9 mouse cellular contexts compared by ENCODE assay signal in the genomic region with DNA sequence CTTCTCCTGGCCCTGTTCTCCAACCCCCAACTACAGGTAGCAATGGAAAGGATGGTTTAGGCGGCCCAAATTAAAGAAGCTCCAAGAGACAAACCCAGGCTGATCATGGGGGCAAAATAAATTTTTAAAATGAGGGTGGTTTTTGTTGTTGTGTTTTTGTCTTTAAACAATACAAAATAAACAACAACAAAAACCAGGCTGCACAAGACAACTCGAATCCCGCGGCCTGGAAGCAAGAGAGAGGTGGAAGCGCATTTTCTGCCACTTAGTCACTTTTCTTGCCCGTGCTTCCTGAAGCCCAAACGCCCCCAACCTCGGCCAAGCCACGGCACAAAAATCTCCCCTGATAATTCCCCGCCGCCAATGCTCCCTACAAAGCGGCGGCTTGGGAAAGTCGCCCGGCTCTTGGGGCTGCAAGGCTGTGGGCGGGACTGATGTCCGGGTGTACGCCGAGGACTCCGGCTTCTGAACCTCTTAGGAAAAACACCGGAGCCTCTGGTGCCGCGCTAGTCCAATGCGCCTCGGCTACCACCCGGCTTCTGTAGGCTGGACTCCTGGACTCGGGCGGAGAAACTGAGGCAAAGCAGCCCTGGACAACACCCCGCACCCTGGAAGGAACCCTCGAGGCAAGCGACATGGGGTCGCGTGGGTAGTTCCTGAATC. TPM values are rescaled to one million over a fixed set of nuclear protein-coding genes. Genes with fewer than 3 reads are reported as not detected.
DNase-seq lines count a peak whose midpoint lies in the region; ATAC-seq and TF ChIP-seq lines count a peak whose summit lies in the region.
"Had no signal": no experiment of that assay in that cellular context is flagged by ENCODE, and none has a peak within 500 bp of the region (broad histone marks: within the 10 kb centered on the region; RNA-seq: fewer than 3 reads in every experiment).

No protein-coding gene starts in this region.

- no peak for ATAC-seq in hindbrain, embryonic 14.5 days (ENCODE audit: low FRiP score)
- ATAC-seq in midbrain, postnatal 0 days (ENCODE audit: low FRiP score): no peak

- H3K4me1 ChIP-seq in hindbrain, embryonic 14.5 days (replicated peaks; ENCODE audit: control insufficient read depth, insufficient read depth, low read length): peaks cover 40% of the 10 kb centered on the region
- H3K4me1 ChIP-seq in midbrain, postnatal 0 days (ENCODE audit: insufficient read depth, low read length): 0 out of 2 replicates have a peak, but pooled peaks cover 3% of the 10 kb centered on the region

- no peak overlapping the region for H3K27ac ChIP-seq in hindbrain, embryonic 14.5 days
- H3K27ac ChIP-seq in midbrain, postnatal 0 days (ENCODE audit: low read depth, low read length): 0 out of 2 replicates have a peak overlapping the region, but pooled peaks have one; percentile 38
- H3K27ac ChIP-seq: macrophage had no signal

- H3K36me3 ChIP-seq in hindbrain, embryonic 14.5 days (replicated peaks; ENCODE audit: control insufficient read depth, insufficient read depth): no peaks in the 10 kb centered on the region
- H3K36me3 ChIP-seq in midbrain, postnatal 0 days (ENCODE audit: insufficient read depth, low read length): no peaks in the 10 kb centered on the region

- peak overlapping the region; percentile 45 for H3K4me2 ChIP-seq in hindbrain, embryonic 14.5 days (replicated peaks)
- peak overlapping the region; percentile 32 for H3K4me2 ChIP-seq in midbrain, postnatal 0 days (ENCODE audit: low read depth, low read length, poor library complexity, severe bottlenecking)

- peaks cover 93% of the 10 kb centered on the region for H3K27me3 ChIP-seq in hindbrain, embryonic 14.5 days (ENCODE audit: control insufficient read depth, insufficient read depth, low read length)
- peaks cover 67% of the 10 kb centered on the region for H3K27me3 ChIP-seq in midbrain, postnatal 0 days (ENCODE audit: insufficient read depth, low read length)

- DNase-seq in adrenal gland, adult 2 months: peak; percentile 49
- DNase-seq in adrenal gland, postnatal 4 days (ENCODE audit: low spot score in 2 of 2): no peak
- peak; percentile 38 for DNase-seq in right cerebral cortex, postnatal 25 days
- DNase-seq in right cerebral cortex, postnatal 36 days (ENCODE audit: low spot score in 2 of 2): no peak
- DNase-seq in hindbrain, embryonic 14.5 days (ENCODE audit: low spot score): no peak
- no peak for DNase-seq in midbrain, postnatal 0 days (ENCODE audit: low spot score)
- DNase-seq in liver: no peak
- no peak for DNase-seq in left cerebral cortex, postnatal 4 days

- H3K9ac ChIP-seq in hindbrain, embryonic 14.5 days: peak overlapping the region; percentile 51
- H3K9ac ChIP-seq in midbrain, postnatal 0 days (replicated peaks; ENCODE audit: low read length, poor library complexity, severe bottlenecking): no peak overlapping the region

- intact Hi-C loops in left cerebral cortex, postnatal 4 days (cut with DNase I): no loop called here

- 3% methylated on average over 33 of the region's 33 CpGs for WGBS in hindbrain, embryonic 14.5 days
- WGBS in midbrain, postnatal 0 days: 2% methylated on average over 33 of the region's 33 CpGs

- TF ChIP-seq CTCF in midbrain, postnatal 0 days (IDR thresholded peaks at IDR 0.05): no peak

- H3K9me3 ChIP-seq in hindbrain, embryonic 14.5 days (ENCODE audit: control insufficient read depth, low read length): no peaks in the 10 kb centered on the region
- H3K9me3 ChIP-seq in midbrain, postnatal 0 days (ENCODE audit: low read length): no peaks in the 10 kb centered on the region

- H3K4me3 ChIP-seq in hindbrain, embryonic 14.5 days (replicated peaks; ENCODE audit: low read length): peak overlapping the region; percentile 16
- 0 out of 2 replicates have a peak overlapping the region, but pooled peaks have one; percentile 12 for H3K4me3 ChIP-seq in midbrain, postnatal 0 days (ENCODE audit: low read depth, low read length)

RNA-seq across cellular contexts. Expression of a gene that starts 16.1 kb away (rescaled TPM):
- 100 to 1,000 TPM in 1 of 2 experiments, 10 to 100 TPM in 1; 91.3 to 113 TPM for total RNA-seq in adrenal gland, adult 2 months (2021)
- 47.0 and 59.9 TPM in 2 replicates for polyA plus RNA-seq in adrenal gland, adult 2 months (2012; rRNA removed)
- 100 to 1,000 TPM; 134 to 137 TPM for total RNA-seq in adrenal gland, postnatal 4 days (2021)
- polyA plus RNA-seq in hindbrain, embryonic 14.5 days (2014; fragmentation: Nextera tagmentation; extraction: Ambion mirVana): 78.8 and 82.4 TPM in 2 replicates
- total RNA-seq in midbrain, postnatal 0 days (2014; rRNA removed): 40.1 and 62.5 TPM in 2 replicates
- 41.7 and 53.7 TPM in 2 replicates for polyA plus RNA-seq in midbrain, postnatal 0 days (2015; fragmentation: Nextera tagmentation; extraction: Ambion mirVana)
- 100 to 1,000 TPM; 674 to 782 TPM for total RNA-seq in left cerebral cortex, postnatal 4 days (2021)

RNA-seq across cellular contexts. Expression of a gene that starts 38.6 kb away (rescaled TPM):
- 10 to 100 TPM; 11.5 to 12.2 TPM for total RNA-seq in adrenal gland, adult 2 months (2021)
- polyA plus RNA-seq in adrenal gland, adult 2 months (2012; rRNA removed): 5.1 and 7.0 TPM in 2 replicates
- 1 to 10 TPM; 5.7 to 6.7 TPM for total RNA-seq in adrenal gland, postnatal 4 days (2021)
- polyA plus RNA-seq in hindbrain, embryonic 14.5 days (2014; fragmentation: Nextera tagmentation; extraction: Ambion mirVana): 13.5 and 14.6 TPM in 2 replicates
- 7.6 and 7.7 TPM in 2 replicates for total RNA-seq in midbrain, postnatal 0 days (2014; rRNA removed)
- polyA plus RNA-seq in midbrain, postnatal 0 days (2015; fragmentation: Nextera tagmentation; extraction: Ambion mirVana): 12.6 and 14.5 TPM in 2 replicates
- total RNA-seq in left cerebral cortex, postnatal 4 days (2021): 1 to 10 TPM; 4.9 to 5.5 TPM

RNA-seq across cellular contexts. Expression of a gene that starts 47.3 kb away (rescaled TPM):
- total RNA-seq in adrenal gland, adult 2 months (2021): 10 to 100 TPM; 72.6 to 74.9 TPM
- polyA plus RNA-seq in adrenal gland, adult 2 months (2012; rRNA removed): 141 and 196 TPM in 2 replicates
- 10 to 100 TPM; 46.9 to 48.0 TPM for total RNA-seq in adrenal gland, postnatal 4 days (2021)
- polyA plus RNA-seq in hindbrain, embryonic 14.5 days (2014; fragmentation: Nextera tagmentation; extraction: Ambion mirVana): 35.0 and 37.4 TPM in 2 replicates
- 27.5 and 28.2 TPM in 2 replicates for total RNA-seq in midbrain, postnatal 0 days (2014; rRNA removed)
- 42.9 and 45.1 TPM in 2 replicates for polyA plus RNA-seq in midbrain, postnatal 0 days (2015; fragmentation: Nextera tagmentation; extraction: Ambion mirVana)
- 10 to 100 TPM; 18.4 to 18.9 TPM for total RNA-seq in left cerebral cortex, postnatal 4 days (2021)

RNA-seq across cellular contexts. Expression of a gene that starts 56.4 kb away (rescaled TPM):
- 100 to 1,000 TPM; 122 to 141 TPM for total RNA-seq in adrenal gland, adult 2 months (2021)
- polyA plus RNA-seq in adrenal gland, adult 2 months (2012; rRNA removed): 128 and 131 TPM in 2 replicates
- 10 to 100 TPM; 86.4 to 93.8 TPM for total RNA-seq in adrenal gland, postnatal 4 days (2021)
- 75.7 and 81.1 TPM in 2 replicates for polyA plus RNA-seq in hindbrain, embryonic 14.5 days (2014; fragmentation: Nextera tagmentation; extraction: Ambion mirVana)
- total RNA-seq in midbrain, postnatal 0 days (2014; rRNA removed): 43.8 and 57.5 TPM in 2 replicates
- 83.5 and 88.3 TPM in 2 replicates for polyA plus RNA-seq in midbrain, postnatal 0 days (2015; fragmentation: Nextera tagmentation; extraction: Ambion mirVana)
- total RNA-seq in left cerebral cortex, postnatal 4 days (2021): 10 to 100 TPM; 44.1 to 49.7 TPM

Comparison
In these comparisons a context has a peak if more than half of its experiments do, and no peak if none do; other contexts are left out.
1. DNase-seq: peak in adrenal gland, adult 2 months (single experiment) and right cerebral cortex, postnatal 25 days (single experiment); none in adrenal gland, postnatal 4 days (0 of 2), right cerebral cortex, postnatal 36 days (0 of 2), hindbrain, embryonic 14.5 days (single experiment), midbrain, postnatal 0 days (single experiment), liver (single experiment) and left cerebral cortex, postnatal 4 days (single experiment).
2. RNA of a gene that starts 16.1 kb away (total RNA-seq): 674 to 782 TPM in left cerebral cortex, postnatal 4 days; 134 to 137 TPM in adrenal gland, postnatal 4 days, 91.3 to 113 TPM in adrenal gland, adult 2 months and 40.1 to 62.5 TPM in midbrain, postnatal 0 days; every median in the first group is over 4 times any median in the second.